Mouse (Mus musculus) brain, embryonic 14.5 days (tissue): ENCODE measurements around the gene Cmklr1.

ENCODE experiments used
- CTCF ChIP-seq: fragments of 200-500 bp; IDR thresholded peaks from 2 replicates; pipeline ENCODE4 v1.5.1; 2012; ENCODE audit warnings: inconsistent platforms, mild to moderate bottlenecking, moderate library complexity, borderline replicate concordance; ENCODE audit not compliant: insufficient read depth, insufficient read length; ENCODE audit errors: extremely low read depth
- POLR2A ChIP-seq: fragments of 200-500 bp; IDR thresholded peaks from 2 replicates; pipeline ENCODE4 v1.6.1; 2012; ENCODE audit warnings: mild to moderate bottlenecking, inconsistent platforms, borderline replicate concordance; ENCODE audit not compliant: poor library complexity, insufficient read depth, insufficient read length, severe bottlenecking; ENCODE audit errors: extremely low read depth

DNA sequence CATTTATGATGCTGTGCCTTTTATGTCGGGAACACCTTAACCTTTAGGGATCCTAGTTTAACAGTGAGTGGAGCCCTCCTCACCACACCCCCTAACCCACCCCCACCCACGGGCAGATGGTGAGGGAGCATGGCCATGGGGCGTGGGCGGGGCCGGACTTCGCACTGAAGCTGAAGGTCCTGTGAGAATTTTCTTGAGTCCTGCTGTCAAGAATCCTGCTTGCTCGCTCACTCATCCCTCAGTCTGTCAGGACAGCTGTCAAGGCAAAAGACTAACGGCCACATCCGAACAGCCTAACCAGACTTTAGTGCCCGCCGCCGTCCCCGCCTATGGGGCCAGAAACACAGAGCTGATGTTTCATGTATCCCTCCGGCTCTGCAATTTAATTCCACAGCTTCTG is 31.0 kb upstream of the Cmklr1 start:
- TF ChIP-seq POLR2A (no peak), CTCF (no peak)
